Mouse (Mus musculus): ENCODE data around the gene Zfc3h1. TPM values are rescaled to one million over a fixed set of nuclear protein-coding genes. Genes with fewer than 3 reads are reported as not detected.

Gene Zfc3h1
- polyA plus RNA-seq, 1 experiment from 2014 or later: 12.5 TPM

- no peak overlapping the region for H3K9ac ChIP-seq (ENCODE audit: low read depth, low read length)
- H3K4me3 ChIP-seq (ENCODE audit: low read length): no peak overlapping the region
- H3K36me3 ChIP-seq (ENCODE audit: control insufficient read depth, insufficient read depth, low read length): no peaks in the 10 kb centered on the region
- WGBS: 36% methylated on average over 7 of the region's 7 CpGs
- H3K9me3 ChIP-seq (ENCODE audit: control insufficient read depth, low read length): no peaks in the 10 kb centered on the region
- H3K4me2 ChIP-seq (ENCODE audit: low read length): no peak overlapping the region
- H3K27me3 ChIP-seq (replicated peaks; ENCODE audit: control insufficient read depth, insufficient read depth, low read length): no peaks in the 10 kb centered on the region
- peak; percentile 34; the same call in 1 of the 2 replicates for ATAC-seq
- H3K4me1 ChIP-seq (ENCODE audit: control insufficient read depth, insufficient read depth, low read depth, low read length): peaks cover 3% of the 10 kb centered on the region; the same call in 1 of the 2 replicates
- peak overlapping the region; percentile 68 for H3K27ac ChIP-seq (ENCODE audit: low read depth, low read length)
Measured at GRCm38 (mm10) chr10:115468632-115469031, 83.9 kb downstream of the Zfc3h1 start.

- H3K36me3 ChIP-seq (ENCODE audit: control insufficient read depth, insufficient read depth, low read length): no peaks in the 10 kb centered on the region
- H3K27me3 ChIP-seq (replicated peaks; ENCODE audit: control insufficient read depth, insufficient read depth, low read length): no peaks in the 10 kb centered on the region
- no peak overlapping the region; the same call in 1 of the 2 replicates for H3K27ac ChIP-seq (ENCODE audit: low read depth, low read length)
- H3K4me2 ChIP-seq (ENCODE audit: low read length): no peak overlapping the region
- H3K9me3 ChIP-seq (ENCODE audit: control insufficient read depth, low read length): no peaks in the 10 kb centered on the region
- 12% methylated on average over 7 of the region's 7 CpGs for WGBS
- H3K9ac ChIP-seq (ENCODE audit: low read depth, low read length): no peak overlapping the region
- peaks cover 3% of the 10 kb centered on the region; the same call in 1 of the 2 replicates for H3K4me1 ChIP-seq (ENCODE audit: control insufficient read depth, insufficient read depth, low read depth, low read length)
- no peak overlapping the region for H3K4me3 ChIP-seq (ENCODE audit: low read length)
- peak; percentile 95 for ATAC-seq
Measured at GRCm38 (mm10) chr10:115469040-115469439, 84.3 kb downstream of the Zfc3h1 start.

DNA sequence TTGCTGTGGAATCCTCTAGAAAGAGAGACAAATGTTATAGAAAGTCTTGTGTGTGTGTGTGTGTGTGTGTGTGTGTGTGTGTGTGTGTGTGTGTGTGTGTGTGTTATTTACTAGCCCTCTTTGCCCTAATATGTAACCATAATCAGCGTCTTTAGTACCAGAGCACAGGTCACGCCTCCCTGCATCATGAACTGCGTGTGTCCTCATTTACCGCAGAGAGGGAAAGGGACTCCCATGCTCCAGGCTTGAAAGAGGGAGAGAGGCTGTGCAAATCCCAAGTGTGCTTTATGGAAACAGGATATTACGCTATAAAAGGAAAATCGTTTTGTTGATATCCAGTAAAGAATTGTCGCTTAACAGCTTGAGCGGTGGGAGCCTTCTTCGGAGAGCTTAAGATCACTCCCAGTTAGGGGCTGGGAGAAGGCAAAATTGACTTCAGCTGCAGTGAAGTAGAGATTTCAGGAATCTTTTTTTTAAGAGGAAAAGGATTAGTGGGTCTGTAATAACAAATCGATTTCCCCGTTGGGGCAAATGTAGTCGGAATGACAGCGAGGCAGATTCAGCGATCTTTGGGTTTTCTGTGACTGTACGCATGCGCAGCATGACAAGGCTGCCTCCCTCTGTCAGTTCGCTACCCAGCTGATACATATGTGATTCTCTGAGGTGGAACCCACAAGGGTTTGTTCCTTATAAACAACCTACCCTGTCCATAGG is 86.0 kb downstream of the Zfc3h1 start:
- peak overlapping the region; percentile 44 for H3K4me2 ChIP-seq (ENCODE audit: low read length)
- no peaks in the 10 kb centered on the region for H3K27me3 ChIP-seq (replicated peaks; ENCODE audit: control insufficient read depth, insufficient read depth, low read length)
- H3K9ac ChIP-seq (ENCODE audit: low read depth, low read length): peak overlapping the region; percentile 13; the same call in 1 of the 2 replicates
- 31% methylated on average over 17 of the region's 17 CpGs for WGBS
- H3K27ac ChIP-seq (ENCODE audit: low read depth, low read length): peak overlapping the region; percentile 41; the same call in 1 of the 2 replicates
- no peaks in the 10 kb centered on the region for H3K9me3 ChIP-seq (ENCODE audit: control insufficient read depth, low read length)
- peak overlapping the region; percentile 37 for H3K4me3 ChIP-seq (ENCODE audit: low read length)
- ATAC-seq: peak; percentile 58
- peaks cover 3% of the 10 kb centered on the region; the same call in 1 of the 2 replicates for H3K4me1 ChIP-seq (ENCODE audit: control insufficient read depth, insufficient read depth, low read depth, low read length)
- H3K36me3 ChIP-seq (ENCODE audit: control insufficient read depth, insufficient read depth, low read length): no peaks in the 10 kb centered on the region

- Histone ChIP-seq H3K4me1 (ENCODE audit: control insufficient read depth, insufficient read depth, low read depth, low read length) (peaks cover 6% of the 10 kb centered on the region; the same call in 1 of the 2 replicates), H3K36me3 (ENCODE audit: control insufficient read depth, insufficient read depth, low read length) (no peaks in the 10 kb centered on the region), H3K27ac (ENCODE audit: low read depth, low read length) (no peak overlapping the region), H3K9me3 (ENCODE audit: control insufficient read depth, low read length) (no peaks in the 10 kb centered on the region), H3K27me3 (replicated peaks; ENCODE audit: control insufficient read depth, insufficient read depth, low read length) (no peaks in the 10 kb centered on the region), H3K4me2 (ENCODE audit: low read length) (no peak overlapping the region), H3K9ac (ENCODE audit: low read depth, low read length) (no peak overlapping the region), H3K4me3 (ENCODE audit: low read length) (no peak overlapping the region)
- 64% methylated on average over 6 of the region's 6 CpGs for WGBS
- ATAC-seq: no peak
Measured at GRCm38 (mm10) chr10:115473213-115473961, 88.6 kb downstream of the Zfc3h1 start.

GRCm38 (mm10) chr10:115475000-115475550 is 90.3 kb downstream of the Zfc3h1 start:
- Histone ChIP-seq H3K9me3 (ENCODE audit: control insufficient read depth, low read length) (no peaks in the 10 kb centered on the region), H3K4me1 (ENCODE audit: control insufficient read depth, insufficient read depth, low read depth, low read length) (peaks cover 9% of the 10 kb centered on the region), H3K9ac (ENCODE audit: low read depth, low read length) (no peak overlapping the region), H3K36me3 (ENCODE audit: control insufficient read depth, insufficient read depth, low read length) (no peaks in the 10 kb centered on the region), H3K27me3 (replicated peaks; ENCODE audit: control insufficient read depth, insufficient read depth, low read length) (no peaks in the 10 kb centered on the region), H3K4me3 (ENCODE audit: low read length) (no peak overlapping the region), H3K27ac (ENCODE audit: low read depth, low read length) (no peak overlapping the region), H3K4me2 (ENCODE audit: low read length) (no peak overlapping the region)
- no peak for ATAC-seq
- WGBS: 45% methylated on average over 7 of the region's 7 CpGs

GRCm38 (mm10) chr10:115476506-115476905 is 91.7 kb downstream of the Zfc3h1 start:
- Histone ChIP-seq H3K27ac (ENCODE audit: low read depth, low read length) (no peak overlapping the region), H3K9me3 (ENCODE audit: control insufficient read depth, low read length) (no peaks in the 10 kb centered on the region), H3K9ac (ENCODE audit: low read depth, low read length) (no peak overlapping the region), H3K27me3 (replicated peaks; ENCODE audit: control insufficient read depth, insufficient read depth, low read length) (no peaks in the 10 kb centered on the region), H3K4me1 (ENCODE audit: control insufficient read depth, insufficient read depth, low read depth, low read length) (peaks cover 9% of the 10 kb centered on the region), H3K4me3 (ENCODE audit: low read length) (no peak overlapping the region), H3K4me2 (ENCODE audit: low read length) (no peak overlapping the region), H3K36me3 (ENCODE audit: control insufficient read depth, insufficient read depth, low read length) (no peaks in the 10 kb centered on the region)
- no peak for ATAC-seq
- 90% methylated on average over 9 of the region's 9 CpGs for WGBS

DNA sequence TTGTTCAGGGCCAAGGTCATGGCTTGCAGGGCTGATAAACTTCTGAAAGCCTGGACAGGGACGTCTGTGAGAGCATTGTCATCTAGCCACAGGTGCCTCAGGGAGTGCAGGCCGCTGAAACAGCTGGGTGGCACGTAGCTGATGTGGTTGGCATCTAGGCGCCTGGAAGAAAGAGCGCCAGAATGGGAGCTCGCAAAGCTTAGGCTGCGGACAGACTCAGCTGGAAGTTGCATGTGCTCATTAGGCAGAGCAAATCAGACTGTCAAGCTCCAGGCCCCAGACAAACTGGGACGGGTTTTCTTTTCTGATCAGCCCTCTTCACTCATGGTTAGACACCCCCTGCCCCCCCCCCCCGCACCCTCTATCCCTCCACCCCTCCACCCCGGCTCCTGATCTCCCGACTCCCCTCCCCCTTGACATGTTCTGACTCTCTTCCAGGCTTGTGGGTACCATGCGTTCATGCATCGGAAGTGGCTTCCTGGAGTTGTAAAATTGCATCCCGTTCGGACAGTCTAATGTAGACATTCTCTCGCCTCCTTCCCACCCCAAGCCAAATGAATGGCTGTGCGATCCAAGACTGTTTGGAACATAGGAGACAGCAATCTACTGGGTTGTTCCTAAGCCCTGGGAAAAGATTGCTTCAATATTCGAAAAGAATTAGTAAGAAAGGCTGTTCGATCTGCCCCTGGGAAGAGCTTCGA is 93.8 kb downstream of the Zfc3h1 start:
- no peak overlapping the region for H3K9ac ChIP-seq (ENCODE audit: low read depth, low read length)
- peak overlapping the region; percentile 61 for H3K4me2 ChIP-seq (ENCODE audit: low read length)
- H3K9me3 ChIP-seq (ENCODE audit: control insufficient read depth, low read length): no peaks in the 10 kb centered on the region
- WGBS: 9% methylated on average over 18 of the region's 20 CpGs
- ATAC-seq: peak; percentile 83
- peaks cover 9% of the 10 kb centered on the region for H3K4me1 ChIP-seq (ENCODE audit: control insufficient read depth, insufficient read depth, low read depth, low read length)
- H3K36me3 ChIP-seq (ENCODE audit: control insufficient read depth, insufficient read depth, low read length): no peaks in the 10 kb centered on the region
- H3K4me3 ChIP-seq (ENCODE audit: low read length): peak overlapping the region; percentile 28
- no peaks in the 10 kb centered on the region for H3K27me3 ChIP-seq (replicated peaks; ENCODE audit: control insufficient read depth, insufficient read depth, low read length)
- no peak overlapping the region for H3K27ac ChIP-seq (ENCODE audit: low read depth, low read length)
